Mouse (Mus musculus): ENCODE results near the gene Osbpl11.
"Not testable (repeated sequence)": the region's sequence is repeated elsewhere in the genome, so short reads cannot be mapped to it uniquely, and the experiment has no call there.

The Osbpl11 gene

DNA sequence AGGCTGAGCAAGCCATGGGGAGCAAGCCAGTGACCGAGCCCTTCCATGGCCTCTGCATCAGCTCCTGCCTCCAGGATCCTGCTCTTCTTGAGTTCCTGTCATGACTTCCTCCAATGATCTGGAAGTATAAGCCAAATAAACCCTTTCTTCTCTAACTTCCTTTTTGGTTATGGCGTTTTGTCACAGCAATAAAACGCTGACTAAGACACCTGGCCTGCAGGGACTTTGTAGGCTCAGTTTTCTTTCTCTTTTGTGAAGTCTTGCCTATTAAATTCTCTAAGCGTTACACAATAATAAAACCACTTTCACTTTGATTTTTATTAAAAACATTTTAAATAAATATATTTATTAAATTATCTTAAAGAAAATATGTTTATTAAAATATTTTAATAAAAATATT is 7.1 kb upstream of the Osbpl11 start:
- no peak for DNase-seq (ENCODE audit: low spot score in 2 of 2)

DNA sequence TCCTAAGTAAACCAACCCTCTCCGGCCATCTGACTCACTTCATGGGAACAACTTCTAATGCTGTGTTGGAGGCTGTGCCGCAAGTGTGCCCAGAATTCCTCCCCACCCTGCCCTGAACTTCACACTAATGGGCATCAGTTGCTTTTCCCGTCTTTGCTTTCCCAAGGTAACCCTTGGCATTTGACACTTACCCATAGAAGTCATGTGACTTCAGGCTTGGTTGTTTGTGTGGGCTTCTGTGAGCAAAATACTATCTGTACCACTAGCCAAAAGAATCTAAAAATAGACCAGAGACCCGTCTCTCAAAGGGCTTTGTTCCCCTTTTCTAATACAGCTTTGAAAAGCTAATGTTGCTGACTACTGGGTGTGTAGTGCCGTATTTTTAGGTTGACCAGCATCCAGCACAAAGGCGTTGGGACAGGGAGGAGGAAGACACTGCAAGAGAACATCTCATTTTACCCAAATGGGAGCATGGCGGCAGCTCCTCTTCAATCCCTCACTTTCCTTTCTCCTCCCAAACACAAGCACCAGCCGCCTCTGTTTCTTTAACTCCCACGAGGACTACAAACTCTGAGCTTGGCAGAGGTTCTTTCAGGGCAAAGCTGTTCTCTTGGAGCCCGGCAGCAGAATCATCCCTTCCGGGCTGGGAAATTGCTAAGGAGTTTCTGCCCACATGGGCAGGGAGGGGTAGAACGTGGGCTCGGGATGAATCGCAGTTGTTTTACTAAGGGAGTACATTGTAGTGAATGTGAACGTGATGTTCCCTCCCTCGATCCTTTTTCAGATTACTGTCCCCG is 6.4 kb upstream of the Osbpl11 start:
- DNase-seq (ENCODE audit: low spot score in 2 of 2): peak; percentile 63 to 78

DNA sequence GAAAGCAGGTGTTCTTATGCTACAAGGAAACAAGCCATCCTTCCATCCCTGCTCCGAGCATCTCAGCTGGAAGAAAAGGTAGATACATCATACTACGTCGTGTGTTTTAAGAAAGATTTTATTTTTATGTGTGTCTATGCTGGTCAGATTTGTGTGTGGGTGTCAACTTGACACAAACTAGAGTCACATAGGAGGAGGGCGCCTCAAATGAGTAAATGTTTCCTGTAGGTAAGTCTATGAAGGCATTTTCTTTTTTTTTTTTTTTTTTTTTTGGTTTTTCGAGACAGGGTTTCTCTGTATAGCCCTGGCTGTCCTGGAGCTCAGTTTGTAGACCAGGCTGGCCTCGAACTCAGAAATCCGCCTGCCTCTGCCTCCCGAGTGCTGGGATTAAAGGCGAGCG is 5.6 kb upstream of the Osbpl11 start:
- DNase-seq (ENCODE audit: low spot score in 2 of 2): not testable (repeated sequence)

DNA sequence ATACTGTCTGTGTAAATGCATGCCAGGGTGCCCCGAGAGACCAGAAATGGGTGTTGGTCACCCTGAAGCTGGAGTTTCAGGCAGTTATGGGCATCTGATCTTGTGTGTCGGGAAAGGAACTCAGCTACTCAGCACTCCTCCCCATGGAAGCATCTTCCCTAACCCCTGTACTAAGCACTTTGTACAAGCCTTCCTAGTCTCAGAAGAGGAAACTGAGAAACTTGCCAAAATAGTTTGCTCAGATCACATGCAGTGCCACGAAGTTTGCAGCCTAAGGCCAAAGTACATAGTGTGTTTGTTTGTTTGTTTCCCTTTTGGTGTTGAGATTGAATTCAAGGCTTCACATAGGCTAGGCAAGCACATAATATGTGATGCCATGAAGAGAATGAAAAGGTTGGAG is 5.0 kb upstream of the Osbpl11 start:
- DNase-seq (ENCODE audit: low spot score in 2 of 2): no peak

DNA sequence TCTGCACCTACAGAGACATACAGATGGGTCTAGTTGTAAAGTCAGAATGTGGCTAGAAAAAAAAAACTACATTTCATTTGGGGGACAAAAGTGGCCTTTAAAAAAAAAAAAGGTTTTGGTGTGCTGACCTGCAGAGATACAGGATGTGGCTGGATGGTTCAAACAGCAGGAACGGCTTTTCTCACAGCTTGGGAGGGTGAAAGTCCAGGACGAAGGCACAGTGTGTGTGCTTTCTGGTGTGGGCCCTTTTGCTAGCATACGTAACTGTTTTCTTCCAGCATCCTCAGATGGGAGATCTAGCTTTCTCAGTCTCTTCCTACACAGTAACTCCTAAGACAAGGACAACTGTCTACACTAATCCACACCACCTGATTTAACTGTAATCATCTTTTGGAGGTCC is 4.1 kb upstream of the Osbpl11 start:
- DNase-seq (ENCODE audit: low spot score in 2 of 2): no peak

DNA sequence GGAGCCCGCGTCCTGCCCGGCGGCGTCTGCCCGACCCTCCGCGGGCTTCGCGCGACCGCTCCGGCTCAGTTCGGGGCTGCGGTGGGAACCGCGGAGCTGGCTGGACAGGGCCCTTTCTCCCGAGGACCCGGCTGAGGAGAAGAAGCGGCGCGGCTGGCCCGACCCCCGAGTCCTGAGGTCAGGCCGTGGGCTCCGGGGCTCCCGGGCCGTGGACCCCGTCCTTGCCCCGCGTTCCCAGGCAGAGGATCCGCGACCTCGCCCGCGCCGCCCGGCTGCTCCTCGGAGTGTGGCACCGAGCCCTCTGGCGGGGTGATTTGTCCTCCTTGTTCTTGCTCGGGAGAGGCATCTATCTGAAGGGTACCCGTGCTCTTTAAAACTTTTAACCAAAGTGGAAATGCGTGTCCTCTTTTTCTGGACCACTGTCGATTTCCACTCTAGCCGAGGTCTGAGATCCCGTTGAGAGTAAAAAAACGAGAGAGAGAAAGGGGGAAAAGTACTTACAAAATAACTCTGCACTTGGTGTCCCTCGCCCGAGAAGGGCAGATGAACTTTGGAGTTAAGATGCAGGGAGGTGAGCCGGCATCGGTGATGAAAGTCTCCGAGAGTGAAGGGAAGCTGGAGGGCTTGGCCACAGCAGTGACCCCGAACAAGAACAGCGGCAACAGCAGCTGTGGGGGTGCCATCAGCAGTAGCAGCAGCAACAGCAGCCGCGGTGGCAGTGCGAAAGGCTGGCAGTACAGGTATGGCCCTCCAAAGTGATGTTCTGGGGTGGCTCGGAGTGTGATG is 583 bp downstream of the Osbpl11 start:
- DNase-seq (ENCODE audit: low spot score in 2 of 2): peak in 1 of 2 experiments; percentile 7

DNA sequence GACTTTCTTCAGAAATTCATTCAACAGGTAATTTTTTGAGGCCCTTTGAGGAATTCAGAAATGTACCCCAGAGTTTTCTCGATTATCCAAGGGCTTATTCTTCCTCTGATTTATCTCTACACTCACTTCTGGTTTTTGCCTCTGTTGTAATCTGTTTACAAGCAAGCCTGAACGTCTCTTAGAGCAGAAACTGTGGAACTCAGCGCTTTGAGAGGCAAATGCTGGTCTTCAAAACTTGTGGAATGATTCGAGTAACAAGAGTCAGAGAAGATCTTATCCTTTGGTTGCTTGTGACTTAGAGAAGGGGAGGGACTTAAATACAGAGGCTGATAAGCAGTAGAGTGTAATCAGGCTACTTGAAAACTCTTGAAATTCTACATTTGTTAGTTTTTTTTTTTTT is 1.3 kb downstream of the Osbpl11 start:
- DNase-seq (ENCODE audit: low spot score in 2 of 2): no peak

DNA sequence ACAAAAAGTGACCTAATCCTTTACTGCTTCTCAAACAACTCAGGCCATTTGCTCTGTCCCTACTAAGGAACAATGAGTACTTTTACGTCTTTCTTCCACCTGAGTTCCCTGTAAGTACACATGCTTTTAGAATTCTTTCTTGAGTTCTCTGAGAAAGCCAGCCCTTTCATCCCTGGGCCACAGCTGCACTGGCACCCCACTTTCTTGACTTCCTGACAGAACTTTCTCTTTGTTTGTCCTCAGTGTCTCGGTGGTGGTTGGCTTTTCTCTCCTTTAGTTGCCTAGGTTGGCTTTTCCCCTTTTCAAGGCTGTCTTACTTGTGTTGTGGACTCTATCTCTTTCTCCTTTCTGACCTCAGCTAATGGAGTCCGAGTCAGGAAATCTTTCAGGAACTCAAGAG is 3.2 kb downstream of the Osbpl11 start:
- no peak for DNase-seq (ENCODE audit: low spot score in 2 of 2)

DNA sequence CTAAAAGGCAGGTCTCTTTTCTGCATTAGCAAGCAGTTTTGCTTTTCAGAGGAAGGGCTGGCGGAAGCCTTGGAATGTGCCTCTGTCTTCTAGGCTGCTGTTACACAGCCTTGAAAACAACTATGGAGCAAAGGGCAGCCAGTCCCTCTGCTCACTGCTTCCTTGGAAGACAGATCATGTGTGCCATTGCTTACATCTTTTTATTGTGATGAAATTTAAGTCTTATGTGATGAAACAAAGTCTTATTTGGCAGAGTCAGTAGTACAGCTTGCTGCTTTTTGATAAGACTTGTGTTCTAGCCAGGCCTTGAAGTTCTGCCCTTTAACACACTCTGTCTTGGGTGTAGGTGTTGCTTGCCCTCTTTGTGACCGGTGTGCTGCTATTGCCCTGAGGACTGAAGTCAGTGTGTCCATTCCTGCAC is 6.8 kb downstream of the Osbpl11 start:
- no peak for DNase-seq (ENCODE audit: low spot score in 2 of 2)

DNA sequence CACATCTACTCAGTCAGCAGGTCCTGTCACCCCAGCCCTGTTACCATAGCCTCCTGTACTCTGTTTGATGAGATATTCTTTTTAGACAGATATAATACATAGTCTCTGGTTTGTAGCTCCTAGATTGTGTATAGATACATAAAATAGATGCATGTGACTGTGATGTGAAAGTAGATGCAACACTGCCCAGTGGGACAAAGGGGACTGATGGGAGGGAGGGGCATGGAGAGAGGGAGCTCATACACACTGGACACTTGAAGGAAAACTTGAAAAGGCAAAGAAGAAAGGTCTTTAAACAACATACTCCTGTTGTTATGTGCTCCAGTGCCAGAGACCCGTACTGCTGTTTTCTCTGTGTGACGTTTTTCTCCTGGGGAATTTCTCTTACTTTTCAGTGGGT is 7.4 kb downstream of the Osbpl11 start:
- no peak for DNase-seq (ENCODE audit: low spot score in 2 of 2)

DNA sequence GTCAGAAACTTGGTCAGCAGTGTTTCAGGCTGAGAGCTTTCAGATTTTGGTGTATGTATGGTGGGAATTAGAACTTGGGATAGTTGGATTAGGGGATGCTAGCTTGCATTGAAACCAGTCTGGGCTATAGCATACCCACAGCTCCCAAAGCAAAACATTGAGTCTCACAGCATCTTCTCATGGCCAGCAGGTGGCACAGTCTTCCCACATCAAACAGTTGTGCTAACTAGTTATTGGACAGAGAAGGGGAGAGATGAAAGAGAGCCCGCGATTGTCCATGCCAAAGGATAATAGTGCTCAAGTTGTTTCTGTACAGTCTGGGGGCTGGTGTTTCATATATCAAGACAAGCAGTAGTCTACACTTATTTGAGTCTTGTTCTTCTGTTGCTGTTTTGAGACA is 8.8 kb downstream of the Osbpl11 start:
- DNase-seq (ENCODE audit: low spot score in 2 of 2): peak; percentile 21 to 56

DNA sequence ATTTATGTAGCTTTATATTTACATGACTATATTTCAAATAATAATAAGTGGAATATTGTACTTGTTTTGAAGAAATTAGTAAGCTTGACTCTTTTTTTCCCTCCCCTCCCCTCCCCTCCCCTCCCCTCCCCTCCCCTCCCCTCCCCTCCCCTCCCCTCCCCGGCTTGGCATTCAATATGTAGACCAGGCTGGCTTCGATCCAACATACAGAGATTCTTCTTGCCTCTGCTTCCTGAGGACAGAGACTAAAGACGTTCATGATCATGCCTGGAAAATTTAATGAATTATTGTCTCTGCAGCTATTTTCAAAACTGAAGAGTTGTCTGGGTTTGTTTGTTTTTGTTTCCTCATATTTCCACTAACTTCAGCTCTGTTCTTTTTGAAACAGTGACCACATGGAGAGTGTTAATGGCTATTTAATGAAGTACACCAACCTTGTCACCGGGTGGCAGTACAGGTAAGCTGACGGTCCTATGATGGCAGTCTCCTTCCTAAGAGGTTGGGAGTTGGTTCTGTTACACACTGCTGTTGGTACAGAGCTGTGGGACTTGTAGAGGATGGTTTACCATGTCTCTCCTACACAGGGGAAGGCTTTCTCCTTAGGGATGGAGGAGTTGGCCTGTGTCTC is 10.9 kb downstream of the Osbpl11 start:
- no peak for DNase-seq (ENCODE audit: low spot score in 2 of 2)

DNA sequence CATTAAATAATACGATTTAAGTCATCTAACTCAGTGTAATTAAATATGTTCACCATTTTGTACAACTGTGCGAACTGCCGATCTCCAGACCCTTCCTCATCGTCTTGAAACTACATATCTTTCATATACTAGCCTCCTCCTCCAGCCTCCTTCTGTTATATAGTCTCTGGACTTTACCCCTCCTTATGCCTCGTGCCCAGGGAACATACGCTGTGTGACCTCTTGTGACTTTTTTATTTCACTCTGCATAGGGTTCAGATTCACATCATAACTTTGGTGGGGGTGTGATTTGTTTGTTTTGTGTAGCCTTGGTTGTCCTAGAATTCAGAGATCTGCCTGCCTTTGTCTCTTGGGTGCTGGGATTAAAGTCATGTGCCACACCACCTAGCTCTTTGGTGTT is 11.7 kb downstream of the Osbpl11 start:
- no peak for DNase-seq (ENCODE audit: low spot score in 2 of 2)

DNA sequence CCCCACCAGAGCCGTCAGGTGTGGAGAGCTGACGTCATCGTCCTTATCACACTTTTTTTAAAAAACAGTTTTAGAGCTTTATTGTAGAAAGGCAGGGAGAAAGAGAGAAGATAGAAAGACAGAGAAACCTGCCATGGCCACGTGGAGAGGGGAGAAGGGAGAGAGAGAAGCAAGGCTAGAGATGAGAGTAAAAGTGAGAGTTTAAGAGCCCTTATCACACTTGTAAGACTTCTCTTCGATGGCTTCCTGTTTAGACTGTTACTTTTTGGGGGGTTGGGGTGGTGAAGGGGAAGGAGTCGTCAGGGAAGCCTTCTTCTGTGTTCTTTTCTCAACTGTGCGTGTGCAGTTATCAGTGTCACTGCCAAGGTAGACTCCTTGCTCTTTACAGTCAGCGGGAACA is 15.7 kb downstream of the Osbpl11 start:
- no peak for DNase-seq (ENCODE audit: low spot score in 2 of 2)

DNA sequence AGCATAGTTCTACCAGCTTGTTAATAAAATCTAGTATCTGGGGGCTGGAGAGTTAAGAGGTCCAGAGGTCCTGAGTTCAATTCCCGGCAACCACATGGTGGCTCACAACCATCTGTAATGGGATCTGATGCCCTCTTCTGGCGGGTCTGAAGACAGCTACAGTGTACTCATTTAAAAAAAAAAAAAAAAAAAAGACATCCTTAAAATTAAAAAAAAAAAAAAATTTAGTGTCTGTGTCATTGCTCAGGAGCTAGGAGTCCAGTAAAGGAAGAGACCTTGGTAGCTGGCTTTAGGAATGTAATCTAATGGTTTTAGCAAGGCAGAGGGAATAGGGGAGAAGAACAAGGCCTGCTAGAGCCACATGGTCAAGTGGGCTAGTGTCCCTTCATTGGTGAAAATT is 25.9 kb downstream of the Osbpl11 start:
- no peak for DNase-seq (ENCODE audit: low spot score in 2 of 2)

DNA sequence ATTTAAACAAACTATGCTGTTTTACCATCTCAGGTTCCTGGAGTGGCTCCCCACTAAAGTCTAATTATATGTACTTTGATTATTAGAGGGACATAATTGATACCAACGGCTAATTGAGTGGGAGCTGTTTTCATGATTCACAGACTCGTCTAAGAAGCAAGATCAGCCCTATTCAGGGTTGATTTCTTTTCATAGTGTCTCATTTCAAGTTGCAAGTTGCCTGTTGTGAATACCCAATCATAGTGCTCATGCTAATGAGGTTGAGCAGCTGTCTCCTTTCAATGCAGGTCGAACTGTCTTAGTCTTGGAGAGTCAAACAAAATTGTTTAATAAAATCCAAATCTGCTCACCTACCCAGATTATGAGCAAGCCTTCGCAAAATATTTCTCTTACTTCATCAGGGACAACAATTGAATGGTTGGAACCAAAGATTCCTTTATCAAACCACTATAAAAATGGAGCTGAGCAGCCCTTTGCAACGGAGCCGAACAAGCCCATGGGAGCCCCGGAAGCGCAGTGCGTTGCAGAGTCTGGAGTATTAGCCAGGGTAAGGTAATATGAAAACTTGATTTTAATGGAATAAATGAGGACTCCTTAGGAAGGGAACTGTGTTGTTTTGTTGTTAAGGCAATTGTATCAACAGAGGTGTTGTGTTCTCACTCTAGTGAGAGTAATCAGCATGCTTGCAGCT is 31.6 kb downstream of the Osbpl11 start:
- no peak for DNase-seq (ENCODE audit: low spot score in 2 of 2)

DNA sequence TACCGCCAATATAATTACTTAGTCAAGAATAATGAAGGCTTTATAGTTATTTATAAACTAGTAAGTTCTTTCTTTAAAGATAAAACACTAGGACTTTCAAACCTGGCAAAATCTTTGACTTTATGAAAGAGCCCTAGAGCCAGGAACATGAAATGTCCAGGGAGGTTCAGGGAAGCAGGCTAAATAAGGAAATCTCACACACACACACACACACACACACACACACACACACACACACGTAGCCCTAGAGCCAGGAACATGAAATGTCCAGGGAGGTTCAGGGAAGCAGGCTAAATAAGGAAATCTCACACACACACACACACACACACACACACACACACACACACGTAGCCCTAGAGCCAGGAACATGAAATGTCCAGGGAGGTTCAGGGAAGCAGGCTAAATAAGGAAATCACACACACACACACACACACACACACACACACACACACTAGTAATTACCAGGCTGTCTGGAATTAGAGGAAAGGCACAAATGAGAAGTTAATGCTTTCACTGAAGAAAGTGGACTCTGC is 32.7 kb downstream of the Osbpl11 start:
- DNase-seq (ENCODE audit: low spot score in 2 of 2): not testable (repeated sequence)

DNA sequence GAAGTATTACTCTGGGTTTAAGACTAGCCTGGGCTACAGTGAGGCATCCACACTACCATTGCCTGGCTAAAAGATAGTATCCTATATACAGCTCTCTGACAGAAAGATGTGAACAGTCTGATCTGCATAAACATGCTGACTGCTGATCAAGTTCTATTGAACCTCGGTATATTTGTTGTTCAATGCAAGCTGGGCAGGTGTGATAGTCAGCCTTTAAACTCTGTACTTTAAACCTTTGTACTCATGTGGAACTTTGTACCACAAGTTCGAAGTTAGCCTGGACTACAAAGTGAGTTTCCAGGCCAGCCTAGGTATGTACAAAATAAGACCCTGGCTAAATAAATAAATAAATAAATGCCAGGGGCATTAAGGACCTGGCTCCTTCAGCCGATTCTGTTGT is 37.6 kb downstream of the Osbpl11 start:
- no peak for DNase-seq (ENCODE audit: low spot score in 2 of 2)

DNA sequence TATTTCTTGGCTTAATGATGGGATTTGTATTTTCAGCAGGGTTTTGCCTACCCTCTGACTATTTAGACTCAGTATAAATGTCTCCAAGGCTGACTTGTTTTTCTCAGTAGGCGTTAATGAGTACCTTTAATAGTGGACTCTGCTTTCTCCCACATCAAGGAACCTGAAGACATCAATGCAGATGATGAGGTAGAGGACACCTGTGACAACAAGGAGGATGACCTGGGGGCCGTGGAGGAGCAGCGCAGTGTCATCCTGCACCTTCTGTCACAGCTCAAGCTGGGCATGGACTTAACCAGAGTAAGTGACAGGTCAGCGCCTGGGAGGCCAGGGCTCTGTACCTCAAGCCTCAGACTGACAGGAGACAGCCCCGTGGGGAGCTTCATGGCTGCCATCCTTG is 39.5 kb downstream of the Osbpl11 start:
- DNase-seq (ENCODE audit: low spot score in 2 of 2): no peak

DNA sequence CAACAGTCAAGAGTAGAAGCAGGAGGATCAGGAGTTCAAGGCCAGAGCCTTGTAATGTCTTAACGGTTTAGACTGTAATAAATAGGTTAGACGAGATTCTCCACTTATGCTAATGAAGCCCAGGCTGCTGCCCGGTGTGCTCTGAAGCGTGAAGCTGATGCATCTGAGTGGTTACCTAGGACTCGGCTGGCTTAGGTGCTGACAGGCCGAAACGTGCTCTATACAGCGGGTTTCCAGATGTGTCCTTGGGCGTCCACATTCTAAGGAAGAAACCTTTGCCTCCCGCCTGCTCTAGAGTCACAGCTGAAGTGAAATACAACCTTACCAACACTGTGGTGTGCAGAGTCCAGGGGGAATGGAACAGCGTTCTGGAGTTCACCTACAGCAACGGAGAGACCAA is 49.3 kb downstream of the Osbpl11 start:
- no peak for DNase-seq (ENCODE audit: low spot score in 2 of 2)

DNA sequence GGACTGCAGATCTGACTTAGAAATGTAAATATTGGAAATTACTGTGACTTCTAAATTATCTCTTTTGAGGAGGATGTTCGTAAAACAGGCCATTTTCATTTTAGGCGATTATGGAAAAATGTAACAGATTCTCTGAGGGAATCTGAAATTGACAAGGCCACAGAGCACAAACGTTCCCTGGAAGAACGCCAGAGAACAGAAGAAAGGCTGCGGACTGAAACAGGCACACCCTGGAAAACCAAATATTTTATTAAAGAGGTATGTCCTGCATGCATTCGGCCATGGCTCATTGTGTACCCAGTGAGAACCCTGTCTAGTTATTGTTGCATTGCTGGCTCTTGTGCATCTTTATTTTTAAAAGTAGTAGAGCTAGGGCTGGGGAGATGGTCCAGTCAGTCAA is 51.3 kb downstream of the Osbpl11 start:
- no peak for DNase-seq (ENCODE audit: low spot score in 2 of 2)

DNA sequence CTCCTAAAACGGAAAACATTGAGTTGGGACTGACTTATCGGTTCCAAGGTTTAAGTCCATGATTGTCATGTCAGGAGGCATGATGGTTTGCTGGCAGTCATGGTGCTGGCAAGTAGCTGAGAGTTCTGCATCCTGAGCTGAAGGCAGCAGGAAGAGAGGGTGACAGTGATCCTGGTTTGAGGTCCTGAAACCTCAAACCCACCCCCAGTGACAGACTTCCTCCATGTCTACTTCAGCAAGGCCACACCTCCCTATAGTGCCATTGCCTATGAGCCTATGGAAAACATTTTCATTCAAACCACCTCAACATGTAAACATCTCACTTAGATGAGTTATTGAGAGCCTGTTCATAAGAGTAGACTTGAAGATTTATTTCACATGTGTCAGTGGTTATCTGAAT is 54.4 kb downstream of the Osbpl11 start:
- no peak for DNase-seq (ENCODE audit: low spot score in 2 of 2)

All from frontal cortex, postnatal 36 days (tissue).